Mouse (Mus musculus) liver, embryonic 13.5 days (tissue): ENCODE results near the gene Timm23. TPM values are rescaled to one million over a fixed set of nuclear protein-coding genes. Genes with fewer than 3 reads are reported as not detected.
"Not testable (repeated sequence)": the region's sequence is repeated elsewhere in the genome, so short reads cannot be mapped to it uniquely, and the experiment has no call there.

Source experiments
- ATAC-seq: fragments of 200-750 bp; cut with Nextera tagmentation; 2 replicates; pipeline ENCODE4 v1.8.0; 2017; ENCODE audit warnings: low read depth, mild to moderate bottlenecking, moderate number of reproducible peaks, moderate library complexity
- DNase-seq: peaks from one replicate; pipeline ENCODE4 v3.0.0; 2022
- H3K27ac ChIP-seq: fragments of 300-500 bp; sonication (generic); 2 replicates; pipeline ENCODE4 v1.5.1; 2015; ENCODE audit warnings: moderate library complexity, mild to moderate bottlenecking, inconsistent platforms
- H3K27me3 ChIP-seq: fragments of 300-500 bp; sonication (generic); 2 replicates; pipeline ENCODE4 v1.6.1; 2015; ENCODE audit warnings: mild to moderate bottlenecking, inconsistent platforms
- H3K36me3 ChIP-seq: fragments of 300-500 bp; sonication (generic); 2 replicates; pipeline ENCODE4 v1.6.1; 2015; ENCODE audit warnings: mild to moderate bottlenecking, inconsistent platforms
- H3K4me1 ChIP-seq: fragments of 300-500 bp; sonication (generic); replicated peaks from 2 replicates; pipeline ENCODE4 v1.6.1; 2015; ENCODE audit warnings: inconsistent platforms
- H3K4me2 ChIP-seq: fragments of 300-500 bp; sonication (generic); 2 replicates; pipeline ENCODE4 v1.6.1; 2015; ENCODE audit warnings: inconsistent platforms, mild to moderate bottlenecking, moderate library complexity
- H3K4me3 ChIP-seq: fragments of 300-500 bp; sonication (generic); replicated peaks from 2 replicates; pipeline ENCODE4 v1.5.1; 2015; ENCODE audit warnings: mild to moderate bottlenecking, inconsistent platforms
- H3K9ac ChIP-seq: fragments of 300-500 bp; sonication (generic); 2 replicates; pipeline ENCODE4 v1.6.1; 2015; ENCODE audit warnings: mild to moderate bottlenecking, inconsistent platforms
- H3K9me3 ChIP-seq: fragments of 300-500 bp; sonication (generic); replicated peaks from 2 replicates; pipeline ENCODE4 v1.6.1; 2016; ENCODE audit warnings: inconsistent platforms
- WGBS: fragments of 180-500 bp; shearing (Covaris S2); methylation state at CpG from one replicate; pipeline ENCODE4 v1.1.7; 2015; ENCODE audit not compliant: insufficient replicate concordance; 5-methylcytosine and 5-hydroxymethylcytosine counted together
- polyA plus RNA-seq: library from polyadenylated mRNA; unstranded; fragments of >200 nt; fragmentation: Nextera tagmentation; extraction: Ambion mirVana; gene quantifications from 2 replicates; pipeline ENCODE4 v1.2.1, GENCODE M21; 2015

Timm23 gene
- polyA plus RNA-seq = 266 and 271 TPM in 2 replicates

DNA sequence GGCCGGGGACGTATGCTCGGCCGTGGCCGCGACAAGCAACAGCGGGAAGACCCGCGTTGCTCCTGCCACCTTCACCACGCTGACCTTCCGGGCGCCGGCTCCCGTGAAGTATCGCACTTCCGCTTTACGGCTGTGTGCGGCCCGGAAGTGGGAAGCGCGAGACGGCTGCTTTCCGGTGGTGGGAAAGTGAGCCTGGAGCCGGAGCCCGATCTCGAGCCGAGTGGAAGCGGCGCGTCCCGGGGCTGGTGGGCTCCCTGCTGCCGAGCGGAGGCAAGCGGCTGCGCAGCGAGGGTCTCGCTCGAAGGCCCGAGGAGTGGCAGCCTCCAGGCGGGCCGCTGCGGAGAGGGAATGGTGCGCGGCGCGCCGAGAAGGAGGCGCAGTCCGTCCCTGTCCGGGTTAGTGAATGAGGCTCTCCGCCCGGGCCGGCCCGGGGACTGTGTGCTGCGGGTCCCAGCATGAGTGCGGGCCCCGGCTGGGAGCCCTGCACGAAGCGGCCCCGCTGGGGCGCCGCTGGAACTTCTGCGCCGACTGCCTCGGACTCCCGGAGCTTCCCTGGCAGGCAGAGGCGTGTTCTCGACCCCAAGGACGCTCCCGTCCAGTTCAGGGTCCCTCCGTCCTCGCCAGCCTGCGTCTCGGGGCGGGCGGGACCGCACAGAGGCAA, at the start of gene Timm23, which contains the start of gene Parg:
Gene Timm23 (minus strand): TSS at position 108 of the 661 bp plus-strand sequence.
Gene Parg (plus strand): TSS at position 159 of the 661 bp plus-strand sequence.
- Histone ChIP-seq H3K4me2 (peak within 1 kb of the TSS; percentile 92), H3K36me3 (peaks cover 31% of the 10 kb centered on the region), H3K4me1 (peaks cover 40% of the 10 kb centered on the region), H3K4me3 (peak within 1 kb of the TSS; percentile 99), H3K9ac (peak within 1 kb of the TSS; percentile 98), H3K27me3 (no peaks in the 10 kb centered on the region), H3K27ac (peak within 1 kb of the TSS; percentile 87), H3K9me3 (0 out of 2 replicates have a peak, but pooled peaks cover 4% of the 10 kb centered on the region)
- under 1% methylated on average over 72 of the region's 77 CpGs for WGBS
- DNase-seq (peak; percentile 81), ATAC-seq (peak; percentile 91)

DNA sequence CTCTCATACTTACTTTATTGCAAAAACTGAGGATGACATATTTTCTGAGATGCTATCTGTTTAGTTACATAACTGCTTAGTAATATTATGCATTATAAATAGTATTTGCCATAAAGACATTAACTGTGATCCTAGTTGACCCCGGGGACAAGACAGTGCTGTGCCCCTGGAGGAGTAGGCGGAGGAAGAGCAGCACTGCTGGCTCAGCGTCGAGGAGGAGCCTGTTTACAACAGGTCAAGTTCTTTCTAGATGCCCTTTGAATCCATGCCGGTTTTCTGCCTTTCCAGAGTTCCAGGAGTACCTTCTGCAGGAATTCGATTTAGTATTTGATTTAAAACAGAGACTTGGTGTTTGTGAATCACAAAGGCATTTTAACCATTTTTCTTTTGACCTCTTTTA, 47.9 kb upstream of the Timm23 start:
- no peak overlapping the region for H3K27ac ChIP-seq
- no peak overlapping the region for H3K4me2 ChIP-seq
- 87% methylated on average over 6 of the region's 6 CpGs for WGBS
- no peak overlapping the region for H3K9ac ChIP-seq
- H3K9me3 ChIP-seq = no peaks in the 10 kb centered on the region
- no peaks in the 10 kb centered on the region for H3K27me3 ChIP-seq
- DNase-seq (no peak), ATAC-seq (no peak)
- no peak overlapping the region for H3K4me3 ChIP-seq
- H3K4me1 ChIP-seq = no peaks in the 10 kb centered on the region
- H3K36me3 ChIP-seq = peaks cover 12% of the 10 kb centered on the region

DNA sequence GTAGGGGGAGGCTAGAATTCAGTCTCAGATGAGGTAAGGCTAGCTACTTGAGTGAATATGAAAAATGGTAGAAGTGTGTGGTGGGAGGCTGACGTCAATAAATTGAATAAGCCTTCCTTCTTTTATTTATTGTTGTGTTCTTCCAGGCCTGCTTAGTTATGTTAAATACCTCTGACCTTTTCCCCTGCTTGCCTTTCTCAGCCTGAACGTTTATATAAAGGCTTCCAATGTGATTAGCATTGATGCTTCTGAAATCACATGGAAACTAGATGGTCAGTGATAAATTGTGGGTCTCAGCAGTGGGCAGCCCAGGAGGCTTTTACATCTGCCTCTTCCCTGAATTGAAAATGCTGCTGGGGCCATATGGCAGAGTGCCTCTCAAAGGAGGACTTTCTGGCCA, 44.3 kb upstream of the Timm23 start:
- 58% methylated on average over 2 of the region's 2 CpGs for WGBS
- no peaks in the 10 kb centered on the region for H3K27me3 ChIP-seq
- no peak overlapping the region for H3K4me2 ChIP-seq
- no peaks in the 10 kb centered on the region for H3K9me3 ChIP-seq
- ATAC-seq (no peak), DNase-seq (no peak)
- H3K4me1 ChIP-seq = no peaks in the 10 kb centered on the region
- H3K4me3 ChIP-seq = no peak overlapping the region
- no peak overlapping the region for H3K27ac ChIP-seq
- peaks cover 19% of the 10 kb centered on the region for H3K36me3 ChIP-seq
- no peak overlapping the region for H3K9ac ChIP-seq

DNA sequence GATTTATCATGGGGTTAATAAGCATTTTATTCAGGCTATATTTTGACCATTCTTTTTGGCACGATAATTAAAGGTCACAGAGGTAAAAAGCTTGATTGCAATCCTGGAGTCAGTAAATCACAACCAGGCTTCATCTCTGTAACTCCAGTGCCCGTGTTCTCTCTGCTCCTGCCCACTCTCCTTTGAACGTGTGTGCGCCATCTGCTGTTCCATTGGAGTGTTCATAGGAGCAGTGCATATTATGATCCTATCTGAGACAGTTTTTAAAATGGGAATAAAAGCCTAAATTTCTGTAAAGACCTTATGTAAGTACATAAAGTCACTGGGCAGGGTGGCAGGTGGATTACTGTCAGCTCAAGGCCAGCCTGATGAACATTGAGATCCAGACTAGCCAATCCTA, 40.7 kb upstream of the Timm23 start:
- H3K4me2 ChIP-seq = no peak overlapping the region
- DNase-seq (no peak), ATAC-seq (no peak)
- WGBS = 73% methylated on average over 4 of the region's 4 CpGs
- H3K27me3 ChIP-seq = no peaks in the 10 kb centered on the region
- no peak overlapping the region for H3K4me3 ChIP-seq
- H3K27ac ChIP-seq = no peak overlapping the region
- H3K4me1 ChIP-seq = no peaks in the 10 kb centered on the region
- no peak overlapping the region for H3K9ac ChIP-seq
- H3K9me3 ChIP-seq = no peaks in the 10 kb centered on the region
- H3K36me3 ChIP-seq = peaks cover 35% of the 10 kb centered on the region

DNA sequence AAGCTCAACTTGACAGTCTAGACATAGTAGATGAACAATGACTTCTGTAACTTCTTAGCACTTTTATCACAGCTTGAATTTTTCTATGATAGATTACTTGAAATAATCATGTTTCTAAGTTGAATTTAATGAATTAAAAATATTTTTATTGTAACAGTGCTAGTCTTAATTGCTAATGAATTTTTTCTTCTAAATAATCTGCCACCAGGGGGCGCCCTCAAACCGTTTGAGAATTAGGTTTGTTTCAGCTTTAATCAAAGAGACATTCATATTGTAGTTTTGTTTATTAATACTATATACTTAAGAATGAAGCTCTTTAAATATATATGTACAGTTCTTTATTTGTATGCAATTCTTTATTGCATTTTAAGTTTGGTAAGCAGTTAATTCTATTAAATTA, 27.3 kb upstream of the Timm23 start:
- no peak overlapping the region for H3K27ac ChIP-seq
- no peak overlapping the region for H3K9ac ChIP-seq
- no peaks in the 10 kb centered on the region for H3K27me3 ChIP-seq
- H3K9me3 ChIP-seq = no peaks in the 10 kb centered on the region
- DNase-seq = peak; percentile 18
- no peak for ATAC-seq
- H3K36me3 ChIP-seq = peaks cover 9% of the 10 kb centered on the region
- H3K4me1 ChIP-seq = no peaks in the 10 kb centered on the region
- WGBS = 0% methylated on average over 2 of the region's 2 CpGs
- H3K4me2 ChIP-seq = no peak overlapping the region
- H3K4me3 ChIP-seq = no peak overlapping the region

DNA sequence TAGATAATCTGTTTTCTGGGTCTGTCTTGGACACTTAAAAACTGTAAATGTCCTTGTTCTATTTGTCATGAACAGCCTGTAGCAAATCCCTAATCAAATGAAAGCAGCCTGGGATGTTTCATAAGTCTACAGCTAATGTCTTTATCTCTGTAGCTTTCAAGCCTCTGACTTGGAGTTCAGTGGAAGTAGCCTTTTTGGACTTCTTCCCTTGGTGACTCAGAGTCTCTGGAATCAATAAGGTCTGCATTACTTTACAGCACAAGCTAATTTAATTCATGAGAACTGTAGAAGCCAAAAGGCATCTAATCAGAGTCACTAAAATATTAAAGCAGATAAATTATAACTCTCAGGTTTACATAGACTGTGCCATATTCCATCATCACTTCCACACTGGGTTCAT, 24.9 kb upstream of the Timm23 start:
- H3K27me3 ChIP-seq = no peaks in the 10 kb centered on the region
- no peak overlapping the region for H3K9ac ChIP-seq
- DNase-seq = no peak
- ATAC-seq = no peak
- H3K4me3 ChIP-seq = no peak overlapping the region
- peaks cover 6% of the 10 kb centered on the region for H3K36me3 ChIP-seq
- H3K27ac ChIP-seq = no peak overlapping the region
- H3K4me1 ChIP-seq = no peaks in the 10 kb centered on the region
- no peak overlapping the region for H3K4me2 ChIP-seq
- no peaks in the 10 kb centered on the region for H3K9me3 ChIP-seq

DNA sequence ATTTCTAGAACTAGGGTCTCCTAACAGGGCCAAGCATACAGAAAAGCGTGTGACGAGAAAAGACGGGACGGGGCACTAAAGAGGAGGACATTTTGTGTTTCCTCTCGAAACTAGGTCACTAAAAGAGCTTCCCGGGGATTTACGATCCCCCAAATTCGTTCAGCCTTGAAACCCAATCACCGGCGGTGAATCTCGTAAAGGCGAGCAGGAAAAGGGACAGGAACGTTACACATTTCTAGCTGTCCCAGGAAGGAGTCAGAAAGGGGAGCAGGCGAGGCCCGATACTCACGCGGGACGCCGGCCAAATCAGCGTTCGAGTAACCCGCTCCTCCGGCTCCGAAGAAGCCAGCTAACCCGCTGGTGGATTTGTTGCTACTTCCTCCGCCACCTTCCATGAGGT, 344 bp downstream of the Timm23 start:
- Histone ChIP-seq H3K27me3 (no peaks in the 10 kb centered on the region), H3K4me1 (peaks cover 40% of the 10 kb centered on the region), H3K4me2 (peak overlapping the region; percentile 92), H3K9me3 (0 out of 2 replicates have a peak, but pooled peaks cover 4% of the 10 kb centered on the region), H3K9ac (peak overlapping the region; percentile 98), H3K4me3 (peak overlapping the region; percentile 99), H3K27ac (peak overlapping the region; percentile 58), H3K36me3 (peaks cover 35% of the 10 kb centered on the region)
- ATAC-seq = peak; percentile 53
- WGBS = under 1% methylated on average over 26 of the region's 26 CpGs
- no peak for DNase-seq

DNA sequence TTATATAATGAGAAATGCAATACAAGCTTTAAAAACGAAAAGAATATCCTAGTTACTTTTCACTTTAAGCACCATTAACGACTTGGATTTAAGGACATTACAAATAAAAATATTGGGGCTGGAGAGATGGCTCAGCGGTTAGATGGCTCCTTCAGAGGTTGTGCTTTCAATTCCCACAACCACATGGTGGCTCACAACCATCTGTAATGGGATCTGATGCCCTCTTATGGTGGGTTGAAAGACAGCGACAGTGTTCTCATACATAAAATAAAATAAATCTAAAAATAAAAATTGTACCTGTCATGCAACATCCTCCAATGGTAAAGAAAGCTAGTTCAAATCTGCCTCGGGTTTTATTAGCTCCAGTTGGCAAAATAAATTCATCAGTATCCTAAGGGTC, 8.1 kb downstream of the Timm23 start:
- H3K36me3 ChIP-seq = peaks cover 73% of the 10 kb centered on the region

DNA sequence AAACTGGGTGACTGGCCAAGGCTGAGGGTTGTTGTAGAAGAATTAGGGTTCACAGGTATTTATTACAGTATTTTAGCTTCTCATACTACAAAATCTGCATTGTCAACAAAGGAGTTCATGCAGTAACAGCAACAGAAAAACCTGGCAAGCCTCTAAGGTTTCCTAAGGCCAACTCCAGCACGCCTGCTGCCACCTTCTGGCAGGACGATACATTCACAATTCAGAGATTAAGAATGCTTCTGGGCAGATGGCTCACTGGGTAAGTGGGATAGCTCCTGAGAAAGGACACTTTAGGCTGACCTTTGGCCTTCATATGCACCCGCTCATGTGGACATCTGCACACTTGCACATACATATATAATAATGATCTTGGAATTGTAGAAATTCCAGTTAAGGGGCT, 9.3 kb downstream of the Timm23 start:
- Histone ChIP-seq H3K4me2 (no peak overlapping the region), H3K9ac (no peak overlapping the region), H3K4me1 (peaks cover 6% of the 10 kb centered on the region), H3K27ac (no peak overlapping the region), H3K36me3 (peaks cover 75% of the 10 kb centered on the region), H3K9me3 (no peaks in the 10 kb centered on the region), H3K27me3 (no peaks in the 10 kb centered on the region), H3K4me3 (no peak overlapping the region)
- peak; percentile 48 for DNase-seq
- WGBS = 28% methylated on average over 3 of the region's 3 CpGs
- peak; percentile 39; the same call in 1 of the 2 replicates for ATAC-seq

More for the DNA sequence above, 8.1 kb downstream of the Timm23 start:
- H3K9me3 ChIP-seq, H3K27ac ChIP-seq, H3K4me2 ChIP-seq, H3K4me1 ChIP-seq, H3K4me3 ChIP-seq, DNase-seq, H3K27me3 ChIP-seq, ATAC-seq, H3K9ac ChIP-seq: not testable (repeated sequence)
- WGBS = 66% methylated on average over 5 of the region's 5 CpGs

DNA sequence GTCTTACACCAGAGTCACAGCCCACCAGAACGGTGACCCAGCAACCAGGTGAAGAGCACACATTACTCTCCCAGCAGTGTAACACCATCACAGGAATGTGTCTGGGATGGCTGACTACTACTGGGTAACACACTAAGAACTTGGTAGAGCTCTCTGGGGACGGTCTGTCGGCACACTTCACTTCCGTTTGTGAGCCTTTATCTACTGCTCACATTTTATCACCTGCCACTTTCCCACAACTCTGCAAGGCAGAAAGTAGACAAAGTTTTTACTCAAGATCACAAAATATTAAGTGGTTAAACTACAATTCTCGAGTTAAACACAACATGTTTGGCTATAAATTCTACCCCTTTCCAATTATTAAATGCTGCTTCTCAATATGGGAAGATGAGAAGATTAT, 9.8 kb downstream of the Timm23 start:
- ATAC-seq (no peak), DNase-seq (no peak)
- 50% methylated on average over 5 of the region's 5 CpGs for WGBS
- no peaks in the 10 kb centered on the region for H3K9me3 ChIP-seq
- peak overlapping the region; percentile 37; the same call in 1 of the 2 replicates for H3K27ac ChIP-seq
- no peaks in the 10 kb centered on the region for H3K27me3 ChIP-seq
- H3K4me2 ChIP-seq = no peak overlapping the region
- H3K36me3 ChIP-seq = peaks cover 75% of the 10 kb centered on the region
- no peak overlapping the region for H3K4me3 ChIP-seq
- H3K4me1 ChIP-seq = peaks cover 6% of the 10 kb centered on the region
- no peak overlapping the region for H3K9ac ChIP-seq

DNA sequence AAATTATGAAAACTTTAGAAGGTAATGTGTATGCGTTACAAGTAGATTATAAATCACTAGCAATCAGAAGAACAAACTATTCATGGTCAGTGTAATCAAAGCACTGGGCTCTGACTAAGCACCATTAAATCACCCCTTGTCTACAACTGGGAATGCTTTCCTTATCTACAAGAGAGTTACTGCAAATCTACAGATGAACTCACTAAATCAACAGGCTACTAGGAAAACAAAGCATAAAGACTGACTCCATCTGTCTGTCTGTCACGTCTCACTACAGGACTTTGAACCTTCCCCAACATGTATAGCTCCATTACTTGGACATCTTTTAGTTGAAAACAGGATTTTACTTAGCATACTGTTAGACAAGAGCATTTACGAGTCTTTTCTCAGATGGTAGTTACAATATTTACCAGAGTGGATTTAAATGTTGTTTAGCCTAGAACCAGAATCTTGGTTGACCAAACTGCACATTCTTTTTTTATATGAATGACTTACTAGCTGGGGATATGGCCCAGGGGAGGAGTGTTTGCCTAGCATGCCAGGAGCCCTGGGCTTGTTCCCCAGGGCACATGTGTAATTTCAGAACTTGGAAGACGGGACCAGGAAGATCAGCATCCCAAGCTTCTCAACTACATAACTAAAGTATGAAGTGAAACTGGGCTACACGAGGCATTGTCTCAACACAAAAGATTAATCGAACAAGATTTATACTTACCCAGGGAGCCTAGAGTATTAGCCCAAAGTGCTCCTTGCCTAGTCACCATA, 10.9 kb downstream of the Timm23 start:
- no peak for ATAC-seq
- peaks cover 79% of the 10 kb centered on the region for H3K36me3 ChIP-seq
- H3K27ac ChIP-seq = peak overlapping the region; percentile 43; the same call in 1 of the 2 replicates

More for the DNA sequence above, 10.9 kb downstream of the Timm23 start:
- 81% methylated on average over 6 of the region's 6 CpGs for WGBS
- no peak overlapping the region for H3K4me2 ChIP-seq
- no peaks in the 10 kb centered on the region for H3K9me3 ChIP-seq
- H3K9ac ChIP-seq = no peak overlapping the region
- H3K4me3 ChIP-seq = no peak overlapping the region
- H3K27me3 ChIP-seq = no peaks in the 10 kb centered on the region
- peaks cover 6% of the 10 kb centered on the region for H3K4me1 ChIP-seq
- DNase-seq = no peak
